Mouse (Mus musculus) layer of hippocampus, postnatal 10 days (tissue): Measurements from ENCODE around the gene Cyth4. TPM values are rescaled to one million over a fixed set of nuclear protein-coding genes. Genes with fewer than 3 reads are reported as not detected.

ENCODE experiments used
- DNase-seq, 2 experiments: peaks; one replicate each; pipeline ENCODE4 v3.0.0; 2021; ENCODE audit warnings: low spot score in 2 of 2
- total RNA-seq, 2 experiments: library from RNA; stranded (reverse); gene quantifications; 2 replicates each; pipeline ENCODE4 v1.2.3; 2021

The Cyth4 gene
- total RNA-seq, 2 experiments from 2014 or later: 13.8 to 15.2 TPM

- peak; percentile 59 to 69 for DNase-seq
Measured at GRCm38 (mm10) chr15:78610705-78611462, 14.0 kb downstream of the Cyth4 start.

GRCm38 (mm10) chr15:78614536-78614935 lies 17.7 kb downstream of the Cyth4 start:
- no peak for DNase-seq

GRCm38 (mm10) chr15:78616973-78617372 lies 20.1 kb downstream of the Cyth4 start:
- DNase-seq: no peak

- peak; percentile 89 for DNase-seq
Measured at GRCm38 (mm10) chr15:78623426-78623825, 26.6 kb downstream of the Cyth4 start.

- peak; percentile 56 to 71 for DNase-seq
Measured at GRCm38 (mm10) chr15:78624431-78624950, 27.6 kb downstream of the Cyth4 start.

GRCm38 (mm10) chr15:78624961-78625360 lies 28.1 kb downstream of the Cyth4 start:
- DNase-seq: no peak

- no peak for DNase-seq
Measured at GRCm38 (mm10) chr15:78626285-78626684, 29.4 kb downstream of the Cyth4 start.

GRCm38 (mm10) chr15:78632387-78632786 lies 35.5 kb downstream of the Cyth4 start:
- no peak for DNase-seq

- DNase-seq: no peak
Measured at GRCm38 (mm10) chr15:78633413-78633812, 36.6 kb downstream of the Cyth4 start.

- DNase-seq: peak; percentile 45 to 55
Measured at GRCm38 (mm10) chr15:78634095-78634737, 37.4 kb downstream of the Cyth4 start.

- no peak for DNase-seq
Measured at GRCm38 (mm10) chr15:78635231-78635630, 38.4 kb downstream of the Cyth4 start.

- no peak for DNase-seq
Measured at GRCm38 (mm10) chr15:78643633-78644032, 46.8 kb downstream of the Cyth4 start.

GRCm38 (mm10) chr15:78644606-78645005 lies 47.8 kb downstream of the Cyth4 start:
- no peak for DNase-seq

GRCm38 (mm10) chr15:78647746-78648145 lies 50.9 kb downstream of the Cyth4 start:
- DNase-seq: no peak

- peak in 1 of 2 experiments; percentile 34 for DNase-seq
Measured at GRCm38 (mm10) chr15:78651169-78651568, 54.3 kb downstream of the Cyth4 start.

- DNase-seq: no peak
Measured at GRCm38 (mm10) chr15:78664268-78664667, 67.4 kb downstream of the Cyth4 start.

- no peak for DNase-seq
Measured at GRCm38 (mm10) chr15:78669221-78669871, 72.5 kb downstream of the Cyth4 start.

GRCm38 (mm10) chr15:78670341-78670740 lies 73.5 kb downstream of the Cyth4 start:
- peak; percentile 67 to 71 for DNase-seq
